Mouse (Mus musculus): ENCODE measurements around the gene Spred1. TPM values are rescaled to one million over a fixed set of nuclear protein-coding genes. Genes with fewer than 3 reads are reported as not detected.

The Spred1 gene
- polyA plus RNA-seq (2014; fragmentation: Nextera tagmentation; extraction: Ambion mirVana), result 22.2 and 24.6 TPM in 2 replicates

- Histone ChIP-seq H3K27ac (replicated peaks; ENCODE audit: low read depth, low read length) (peak within 1 kb of the TSS; percentile 99), H3K4me1 (ENCODE audit: control insufficient read depth, insufficient read depth, low read length) (0 out of 2 replicates have a peak, but pooled peaks cover 9% of the 10 kb centered on the region), H3K4me2 (ENCODE audit: low read depth, severe bottlenecking) (peak within 1 kb of the TSS; percentile 55), H3K36me3 (ENCODE audit: control insufficient read depth, insufficient read depth, low read length) (no peaks in the 10 kb centered on the region), H3K27me3 (ENCODE audit: control insufficient read depth, insufficient read depth, low read length) (no peaks in the 10 kb centered on the region), H3K4me3 (ENCODE audit: low read depth, low read length) (peak within 1 kb of the TSS; percentile 76), H3K9ac (ENCODE audit: low read length) (peak within 1 kb of the TSS; percentile 98), H3K9me3 (ENCODE audit: control insufficient read depth, low read length) (no peaks in the 10 kb centered on the region)
- ATAC-seq (ENCODE audit: insufficient number of reproducible peaks, low FRiP score, low TSS enrichment, low read depth) (0 out of 2 replicates have a peak, but pooled peaks have one; percentile 19), DNase-seq (ENCODE audit: low spot score) (peak; percentile 71)
- WGBS, result under 1% methylated on average over 85 of the region's 99 CpGs
Observed at GRCm38 (mm10) chr2:117121212-117121983, at the start of gene Spred1. Spred1 (plus strand) TSS chr2:117121374.

DNA sequence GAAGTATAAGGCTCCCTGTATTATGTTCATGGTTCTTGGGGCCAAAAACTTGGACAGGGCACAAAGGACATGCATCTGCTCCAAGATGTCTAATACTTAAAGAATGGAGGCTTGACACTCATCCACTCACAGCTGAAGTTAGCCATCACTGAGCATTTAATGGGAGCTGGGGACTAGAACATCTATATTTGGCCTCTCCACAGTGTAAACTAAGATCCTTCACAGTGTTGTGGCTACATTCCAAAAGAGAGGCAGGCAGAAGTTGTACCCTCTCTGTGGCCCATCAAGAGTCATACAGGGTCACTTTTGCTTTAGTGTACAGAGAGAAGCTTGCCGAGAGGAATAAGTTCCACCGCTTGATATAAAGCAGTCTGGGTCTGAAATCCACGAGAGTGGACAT lies 49.6 kb upstream of the Spred1 start:
- no peaks in the 10 kb centered on the region for H3K4me1 ChIP-seq (ENCODE audit: control insufficient read depth, insufficient read depth, low read length)
- no peak overlapping the region for H3K4me3 ChIP-seq (ENCODE audit: low read depth, low read length)
- H3K36me3 ChIP-seq (ENCODE audit: control insufficient read depth, insufficient read depth, low read length), result no peaks in the 10 kb centered on the region
- H3K9ac ChIP-seq (ENCODE audit: low read length), result no peak overlapping the region
- DNase-seq (ENCODE audit: low spot score) (no peak), ATAC-seq (ENCODE audit: insufficient number of reproducible peaks, low FRiP score, low TSS enrichment, low read depth) (no peak)
- WGBS, result 90% methylated on average over 3 of the region's 3 CpGs
- no peak overlapping the region for H3K4me2 ChIP-seq (ENCODE audit: low read depth, severe bottlenecking)
- no peaks in the 10 kb centered on the region for H3K27me3 ChIP-seq (ENCODE audit: control insufficient read depth, insufficient read depth, low read length)
- no peaks in the 10 kb centered on the region for H3K9me3 ChIP-seq (ENCODE audit: control insufficient read depth, low read length)
- H3K27ac ChIP-seq (replicated peaks; ENCODE audit: low read depth, low read length), result no peak overlapping the region

DNA sequence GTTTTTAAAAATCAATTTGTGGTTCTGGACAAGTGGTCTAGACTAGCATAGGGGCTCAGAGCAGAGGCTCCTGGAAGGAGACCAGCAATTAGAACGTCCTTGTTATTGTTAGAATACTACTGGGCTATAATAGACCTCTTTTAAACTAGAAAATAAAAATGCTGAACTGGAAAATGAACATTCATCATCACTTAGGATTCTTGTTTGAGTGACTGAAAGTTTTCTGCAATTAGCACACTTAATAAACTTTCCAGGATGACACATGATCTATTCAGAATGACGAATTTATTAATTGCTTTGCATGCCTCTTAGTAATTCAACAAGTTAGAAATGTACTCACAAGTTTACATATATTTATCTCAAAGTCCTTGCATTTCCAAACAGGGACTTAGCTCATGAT lies 42.5 kb upstream of the Spred1 start:
- no peak for ATAC-seq (ENCODE audit: insufficient number of reproducible peaks, low FRiP score, low TSS enrichment, low read depth)
- 69% methylated on average over 2 of the region's 2 CpGs for WGBS
- no peak overlapping the region for H3K4me2 ChIP-seq (ENCODE audit: low read depth, severe bottlenecking)

GRCm38 (mm10) chr2:117079621-117080020 lies 41.6 kb upstream of the Spred1 start:
- Histone ChIP-seq H3K27ac (replicated peaks; ENCODE audit: low read depth, low read length) (no peak overlapping the region), H3K4me1 (ENCODE audit: control insufficient read depth, insufficient read depth, low read length) (no peaks in the 10 kb centered on the region), H3K4me3 (ENCODE audit: low read depth, low read length) (no peak overlapping the region), H3K36me3 (ENCODE audit: control insufficient read depth, insufficient read depth, low read length) (no peaks in the 10 kb centered on the region), H3K9me3 (ENCODE audit: control insufficient read depth, low read length) (no peaks in the 10 kb centered on the region), H3K9ac (ENCODE audit: low read length) (no peak overlapping the region), H3K4me2 (ENCODE audit: low read depth, severe bottlenecking) (no peak overlapping the region), H3K27me3 (ENCODE audit: control insufficient read depth, insufficient read depth, low read length) (no peaks in the 10 kb centered on the region)
- no peak for DNase-seq (ENCODE audit: low spot score)
- no peak for ATAC-seq (ENCODE audit: insufficient number of reproducible peaks, low FRiP score, low TSS enrichment, low read depth)
- 82% methylated on average over 5 of the region's 5 CpGs for WGBS

More for the DNA sequence above, 42.5 kb upstream of the Spred1 start:
- no peaks in the 10 kb centered on the region for H3K4me1 ChIP-seq (ENCODE audit: control insufficient read depth, insufficient read depth, low read length)
- DNase-seq (ENCODE audit: low spot score), result no peak
- no peak overlapping the region for H3K4me3 ChIP-seq (ENCODE audit: low read depth, low read length)
- H3K9ac ChIP-seq (ENCODE audit: low read length), result no peak overlapping the region
- no peak overlapping the region for H3K27ac ChIP-seq (replicated peaks; ENCODE audit: low read depth, low read length)
- H3K9me3 ChIP-seq (ENCODE audit: control insufficient read depth, low read length), result no peaks in the 10 kb centered on the region
- no peaks in the 10 kb centered on the region for H3K36me3 ChIP-seq (ENCODE audit: control insufficient read depth, insufficient read depth, low read length)
- H3K27me3 ChIP-seq (ENCODE audit: control insufficient read depth, insufficient read depth, low read length), result no peaks in the 10 kb centered on the region

DNA sequence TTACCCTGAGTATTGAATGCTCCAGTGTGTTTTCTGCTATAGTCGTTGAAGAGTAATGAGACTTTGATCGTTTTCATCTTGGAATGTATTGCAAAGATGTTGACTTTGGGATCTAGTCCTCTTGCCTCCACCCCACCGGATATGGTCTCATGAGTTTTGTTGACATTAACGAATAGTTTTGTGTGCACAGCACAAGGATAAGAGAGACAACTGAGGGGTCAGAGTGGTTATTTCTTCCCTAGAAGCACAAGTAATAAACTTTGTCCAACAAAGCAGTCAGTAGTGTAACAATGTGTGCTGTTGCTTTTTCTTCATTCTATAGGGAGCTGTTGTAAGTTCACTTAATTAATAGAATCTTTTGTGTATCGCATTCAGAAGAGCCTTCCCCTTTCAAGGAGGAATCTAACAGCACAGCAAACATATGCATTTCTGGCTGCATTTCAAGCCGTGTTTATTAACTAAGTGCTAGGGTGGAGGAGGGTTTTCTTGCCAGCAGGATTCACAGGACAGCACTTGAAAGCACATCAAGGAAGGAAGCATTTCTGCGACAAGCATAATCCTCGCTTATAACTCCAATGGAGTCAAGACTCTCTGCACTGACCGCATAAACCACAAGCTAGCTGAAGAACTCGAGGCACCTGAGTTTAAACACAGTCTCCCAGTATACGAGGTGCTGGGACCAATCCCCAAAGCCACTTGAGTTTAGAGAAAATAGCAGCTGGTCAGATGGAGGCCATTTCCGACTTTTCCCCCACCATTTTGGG lies 35.0 kb upstream of the Spred1 start:
- Histone ChIP-seq H3K36me3 (ENCODE audit: control insufficient read depth, insufficient read depth, low read length) (no peaks in the 10 kb centered on the region), H3K27ac (replicated peaks; ENCODE audit: low read depth, low read length) (no peak overlapping the region), H3K9me3 (ENCODE audit: control insufficient read depth, low read length) (no peaks in the 10 kb centered on the region), H3K9ac (ENCODE audit: low read length) (no peak overlapping the region), H3K4me3 (ENCODE audit: low read depth, low read length) (no peak overlapping the region), H3K4me2 (ENCODE audit: low read depth, severe bottlenecking) (no peak overlapping the region), H3K27me3 (ENCODE audit: control insufficient read depth, insufficient read depth, low read length) (no peaks in the 10 kb centered on the region), H3K4me1 (ENCODE audit: control insufficient read depth, insufficient read depth, low read length) (no peaks in the 10 kb centered on the region)
- no peak for DNase-seq (ENCODE audit: low spot score)
- WGBS, result 82% methylated on average over 12 of the region's 12 CpGs
- ATAC-seq (ENCODE audit: insufficient number of reproducible peaks, low FRiP score, low TSS enrichment, low read depth), result no peak

- WGBS, result 75% methylated on average over 1 of the region's 1 CpGs
- no peak overlapping the region for H3K4me3 ChIP-seq (ENCODE audit: low read depth, low read length)
- H3K27ac ChIP-seq (replicated peaks; ENCODE audit: low read depth, low read length), result no peak overlapping the region
- ATAC-seq (ENCODE audit: insufficient number of reproducible peaks, low FRiP score, low TSS enrichment, low read depth) (no peak), DNase-seq (ENCODE audit: low spot score) (no peak)
- H3K27me3 ChIP-seq (ENCODE audit: control insufficient read depth, insufficient read depth, low read length), result no peaks in the 10 kb centered on the region
- H3K4me2 ChIP-seq (ENCODE audit: low read depth, severe bottlenecking), result no peak overlapping the region
- H3K4me1 ChIP-seq (ENCODE audit: control insufficient read depth, insufficient read depth, low read length), result no peaks in the 10 kb centered on the region
- H3K9ac ChIP-seq (ENCODE audit: low read length), result no peak overlapping the region
- no peaks in the 10 kb centered on the region for H3K36me3 ChIP-seq (ENCODE audit: control insufficient read depth, insufficient read depth, low read length)
- H3K9me3 ChIP-seq (ENCODE audit: control insufficient read depth, low read length), result no peaks in the 10 kb centered on the region
Observed at GRCm38 (mm10) chr2:117086766-117087457, 34.3 kb upstream of the Spred1 start.

- ATAC-seq (ENCODE audit: insufficient number of reproducible peaks, low FRiP score, low TSS enrichment, low read depth), result no peak
- H3K27me3 ChIP-seq (ENCODE audit: control insufficient read depth, insufficient read depth, low read length), result no peaks in the 10 kb centered on the region
- H3K9ac ChIP-seq (ENCODE audit: low read length), result no peak overlapping the region
- H3K4me1 ChIP-seq (ENCODE audit: control insufficient read depth, insufficient read depth, low read length), result no peaks in the 10 kb centered on the region
- no peaks in the 10 kb centered on the region for H3K36me3 ChIP-seq (ENCODE audit: control insufficient read depth, insufficient read depth, low read length)
- no peak overlapping the region for H3K27ac ChIP-seq (replicated peaks; ENCODE audit: low read depth, low read length)
- no peak overlapping the region for H3K4me2 ChIP-seq (ENCODE audit: low read depth, severe bottlenecking)
- no peak overlapping the region for H3K4me3 ChIP-seq (ENCODE audit: low read depth, low read length)
- no peaks in the 10 kb centered on the region for H3K9me3 ChIP-seq (ENCODE audit: control insufficient read depth, low read length)
- no peak for DNase-seq (ENCODE audit: low spot score)
- 32% methylated on average over 4 of the region's 4 CpGs for WGBS
Observed at GRCm38 (mm10) chr2:117087458-117087820, 33.7 kb upstream of the Spred1 start.

DNA sequence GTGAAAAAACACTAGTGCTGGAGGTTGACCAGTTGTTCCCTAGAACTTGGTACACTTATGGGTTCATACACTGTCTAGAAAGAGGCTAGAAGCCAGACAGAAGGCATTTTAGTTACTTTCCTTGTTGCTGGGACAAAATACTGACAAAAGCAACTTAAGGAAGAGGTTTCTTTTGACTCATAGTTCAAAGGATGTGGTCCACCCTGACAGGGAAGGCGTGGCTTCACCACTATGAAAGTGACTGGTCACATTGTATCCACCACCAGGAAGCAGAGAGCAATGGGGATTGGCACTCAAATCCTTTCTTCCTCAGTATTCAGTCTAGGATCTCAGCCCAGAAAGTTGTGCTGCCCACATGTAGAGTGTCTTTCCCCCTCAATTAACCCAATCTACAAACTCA lies 31.7 kb upstream of the Spred1 start:
- no peak overlapping the region for H3K4me3 ChIP-seq (ENCODE audit: low read depth, low read length)
- 94% methylated on average over 1 of the region's 1 CpGs for WGBS
- ATAC-seq (ENCODE audit: insufficient number of reproducible peaks, low FRiP score, low TSS enrichment, low read depth), result no peak
- H3K4me1 ChIP-seq (ENCODE audit: control insufficient read depth, insufficient read depth, low read length), result peaks cover 9% of the 10 kb centered on the region
- H3K36me3 ChIP-seq (ENCODE audit: control insufficient read depth, insufficient read depth, low read length), result no peaks in the 10 kb centered on the region
- H3K4me2 ChIP-seq (ENCODE audit: low read depth, severe bottlenecking), result no peak overlapping the region
- no peak for DNase-seq (ENCODE audit: low spot score)
- H3K27ac ChIP-seq (replicated peaks; ENCODE audit: low read depth, low read length), result no peak overlapping the region
- H3K9me3 ChIP-seq (ENCODE audit: control insufficient read depth, low read length), result no peaks in the 10 kb centered on the region
- H3K9ac ChIP-seq (ENCODE audit: low read length), result no peak overlapping the region
- H3K27me3 ChIP-seq (ENCODE audit: control insufficient read depth, insufficient read depth, low read length), result no peaks in the 10 kb centered on the region

Data from limb, embryonic 11.5 days (tissue).